Mouse (Mus musculus) midbrain, embryonic 16.5 days (tissue): ENCODE measurements at regions not wholly inside any gene's neighbourhood (a gene's known extent, or its start where the extent isn't known, plus 50 kb on each side); places are given as distances from the start of the nearest gene placed in this dataset.
A peak's percentile ranks its signal among the peaks of the same experiment; 100 is the strongest.

Experiments used
- ATAC-seq: fragments of 200-750 bp; cut with Nextera tagmentation; 2 replicates; pipeline ENCODE4 v1.8.0; 2017; ENCODE audit warnings: moderate TSS enrichment
- H3K27ac ChIP-seq: fragments of 300-500 bp; sonication (generic); 2 replicates; pipeline ENCODE4 v1.5.1; 2014; ENCODE audit warnings: mild to moderate bottlenecking, low read length, mixed read lengths
- H3K27me3 ChIP-seq: fragments of 300-500 bp; sonication (generic); 2 replicates; pipeline ENCODE4 v1.6.1; 2014; ENCODE audit warnings: low read depth, low read length, mixed read lengths; ENCODE audit not compliant: control insufficient read depth, insufficient read depth
- H3K36me3 ChIP-seq: fragments of 300-500 bp; sonication (generic); 2 replicates; pipeline ENCODE4 v1.6.1; 2014; ENCODE audit warnings: mild to moderate bottlenecking, low read length, moderate library complexity, mixed read lengths; ENCODE audit not compliant: control insufficient read depth, insufficient read depth
- H3K4me1 ChIP-seq: fragments of 300-500 bp; sonication (generic); 2 replicates; pipeline ENCODE4 v1.6.1; 2014; ENCODE audit warnings: mild to moderate bottlenecking, low read length, mixed read lengths; ENCODE audit not compliant: control insufficient read depth, insufficient read depth
- H3K4me2 ChIP-seq: fragments of 300-500 bp; sonication (generic); 2 replicates; pipeline ENCODE4 v1.6.1; 2014; ENCODE audit warnings: mild to moderate bottlenecking, low read length, mixed read lengths
- H3K4me3 ChIP-seq: fragments of 300-500 bp; sonication (generic); 2 replicates; pipeline ENCODE4 v1.5.1; 2014; ENCODE audit warnings: low read depth, mild to moderate bottlenecking, low read length, moderate library complexity, mixed read lengths
- H3K9ac ChIP-seq: fragments of 300-500 bp; sonication (generic); 2 replicates; pipeline ENCODE4 v1.6.1; 2014; ENCODE audit warnings: low read depth, low read length, mixed read lengths
- H3K9me3 ChIP-seq: fragments of 300-500 bp; sonication (generic); replicated peaks from 2 replicates; pipeline ENCODE4 v1.6.1; 2014; ENCODE audit warnings: mild to moderate bottlenecking, low read length, mixed read lengths; ENCODE audit not compliant: control insufficient read depth, poor library complexity, severe bottlenecking
- WGBS: fragments of 180-500 bp; shearing (Covaris S2); extraction: QIAGEN DNeasy Blood & Tissue Kit; methylation state at CpG from one replicate; pipeline ENCODE4 v1.1.7; 2014; 5-methylcytosine and 5-hydroxymethylcytosine counted together

DNA sequence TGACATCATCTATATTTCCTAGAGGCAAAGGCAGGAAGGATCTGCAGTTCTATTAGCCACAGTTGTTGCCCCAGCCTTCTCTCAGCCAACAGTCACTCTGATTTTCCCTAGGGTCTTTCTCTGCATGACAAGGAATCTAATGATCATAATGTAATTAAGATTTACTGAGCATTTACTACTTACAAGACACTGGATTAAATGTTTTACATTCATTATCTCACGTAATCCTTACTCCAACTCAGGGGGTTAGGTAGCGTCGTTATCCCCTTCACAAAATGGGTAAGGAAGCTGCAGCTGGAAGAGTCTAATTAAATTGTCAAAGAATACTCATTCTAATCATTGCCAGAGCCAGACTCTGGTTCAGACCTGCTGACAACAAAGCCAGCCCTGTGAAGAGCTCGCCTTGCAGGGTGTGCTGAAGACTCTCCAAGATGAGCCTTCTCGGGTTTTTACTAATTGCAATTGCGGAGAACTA, 103.8 kb upstream of the Adgrl4 start:
- Histone ChIP-seq H3K27ac (no peak overlapping the region), H3K4me1 (no peaks in the 10 kb centered on the region; the same call in 1 of the 2 replicates), H3K9me3 (no peaks in the 10 kb centered on the region), H3K27me3 (no peaks in the 10 kb centered on the region), H3K9ac (no peak overlapping the region), H3K36me3 (no peaks in the 10 kb centered on the region), H3K4me3 (no peak overlapping the region), H3K4me2 (no peak overlapping the region)
- ATAC-seq = peak; percentile 72
- 24% methylated on average over 6 of the region's 6 CpGs for WGBS

DNA sequence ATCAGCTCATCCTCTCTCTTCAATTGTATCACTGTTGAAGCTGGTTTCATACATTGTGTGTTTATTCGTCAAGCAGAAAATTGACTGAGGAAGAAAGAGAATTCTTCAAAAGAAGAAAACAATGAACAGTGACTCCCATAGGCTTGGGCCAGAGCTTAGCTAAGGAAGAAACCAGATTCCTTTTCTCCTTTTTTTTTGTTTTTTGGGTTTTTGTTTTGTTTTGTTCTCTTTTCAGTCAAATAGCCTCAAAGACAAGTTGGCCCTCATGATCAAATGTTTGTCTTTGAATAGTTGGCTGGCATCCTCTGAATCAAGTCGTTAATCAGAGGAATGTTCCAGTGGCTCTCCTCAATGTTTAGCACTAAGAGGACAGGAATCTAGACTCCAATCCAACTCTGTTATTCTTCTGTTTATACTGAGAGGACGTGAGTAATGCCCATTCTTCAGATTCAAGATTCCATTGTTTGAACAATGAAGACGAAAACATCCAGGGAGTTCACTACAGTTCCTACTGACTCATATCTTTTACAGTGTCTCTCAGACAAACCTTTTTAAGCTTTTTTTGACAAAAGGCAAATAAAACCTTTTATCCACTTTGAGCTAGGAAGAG, 86.1 kb upstream of the Adgrl4 start:
- Histone ChIP-seq H3K4me1 (no peaks in the 10 kb centered on the region), H3K36me3 (no peaks in the 10 kb centered on the region), H3K9me3 (no peaks in the 10 kb centered on the region), H3K27ac (no peak overlapping the region), H3K4me3 (no peak overlapping the region), H3K4me2 (no peak overlapping the region), H3K9ac (no peak overlapping the region), H3K27me3 (no peaks in the 10 kb centered on the region)
- no peak for ATAC-seq
- 49% methylated on average over 4 of the region's 4 CpGs for WGBS

DNA sequence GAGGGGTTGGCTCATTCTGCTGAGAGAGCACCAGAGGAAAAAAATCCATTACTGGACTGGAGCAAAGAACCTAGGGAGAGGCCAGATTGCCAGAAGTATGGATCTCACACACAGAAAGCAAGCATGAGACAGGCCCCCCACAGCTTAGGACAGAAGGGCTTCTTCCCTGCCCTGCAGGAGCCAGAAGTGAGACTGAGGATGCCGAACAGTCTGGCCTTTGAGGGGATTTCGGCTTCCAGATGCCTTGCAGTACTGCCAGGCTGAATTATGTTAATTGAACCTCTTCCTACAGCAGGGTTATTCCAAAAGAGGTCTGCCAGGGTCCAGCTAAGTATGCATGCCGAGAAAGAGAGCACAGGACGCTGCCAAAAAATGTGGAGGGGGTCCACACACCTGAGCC, 71.4 kb upstream of the Adgrl4 start:
- no peaks in the 10 kb centered on the region for H3K27me3 ChIP-seq
- 11% methylated on average over 4 of the region's 4 CpGs for WGBS
- H3K4me3 ChIP-seq = no peak overlapping the region
- H3K36me3 ChIP-seq = no peaks in the 10 kb centered on the region
- H3K9me3 ChIP-seq = no peaks in the 10 kb centered on the region
- no peak overlapping the region for H3K4me2 ChIP-seq
- ATAC-seq = peak; percentile 93
- H3K9ac ChIP-seq = no peak overlapping the region
- no peak overlapping the region for H3K27ac ChIP-seq
- peaks cover 3% of the 10 kb centered on the region; the same call in 1 of the 2 replicates for H3K4me1 ChIP-seq

DNA sequence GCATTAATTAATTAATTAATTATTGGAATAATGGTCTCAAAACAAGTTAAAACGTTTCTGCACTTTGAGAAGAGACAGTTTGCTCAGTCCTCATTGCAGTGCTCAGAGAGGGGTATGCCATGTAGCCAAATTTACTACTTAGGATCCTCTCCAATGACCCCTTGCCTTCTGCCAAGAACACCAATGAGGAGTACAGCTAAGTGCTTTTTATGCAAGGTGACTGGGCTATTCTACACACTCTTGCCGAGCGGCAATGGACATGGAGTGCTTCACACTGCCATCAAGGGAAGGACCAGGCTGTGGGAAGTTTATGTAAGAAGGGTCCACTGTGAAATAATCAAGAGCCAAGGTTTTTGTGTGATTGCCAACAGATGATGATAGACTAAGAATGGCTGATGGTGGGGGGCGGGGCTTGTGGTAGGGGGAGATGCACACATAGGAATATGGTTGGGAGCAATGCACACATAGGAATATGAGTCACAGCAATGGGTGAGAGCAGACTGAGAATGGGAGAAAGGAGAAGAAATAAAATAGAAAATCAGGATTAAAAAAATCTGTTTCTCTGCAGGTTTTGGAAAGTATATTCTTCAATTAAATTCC, 70.9 kb upstream of the Adgrl4 start:
- Histone ChIP-seq H3K4me3 (no peak overlapping the region), H3K36me3 (no peaks in the 10 kb centered on the region), H3K27ac (no peak overlapping the region), H3K27me3 (no peaks in the 10 kb centered on the region), H3K9me3 (no peaks in the 10 kb centered on the region), H3K4me1 (peaks cover 3% of the 10 kb centered on the region; the same call in 1 of the 2 replicates), H3K4me2 (no peak overlapping the region), H3K9ac (no peak overlapping the region)
- ATAC-seq = peak; percentile 66
- WGBS = 54% methylated on average over 4 of the region's 4 CpGs

- H3K4me3 ChIP-seq = no peak overlapping the region
- H3K9ac ChIP-seq = no peak overlapping the region
- H3K4me2 ChIP-seq = no peak overlapping the region
- no peaks in the 10 kb centered on the region for H3K4me1 ChIP-seq
- WGBS = 79% methylated on average over 5 of the region's 5 CpGs
- no peak for ATAC-seq
- no peaks in the 10 kb centered on the region for H3K36me3 ChIP-seq
- H3K27ac ChIP-seq = no peak overlapping the region
- H3K9me3 ChIP-seq = no peaks in the 10 kb centered on the region
- H3K27me3 ChIP-seq = no peaks in the 10 kb centered on the region
Measured at GRCm38 (mm10) chr3:151383326-151384019, 54.2 kb upstream of the Adgrl4 start.

GRCm38 (mm10) chr3:151384850-151385249, 52.8 kb upstream of the Adgrl4 start:
- no peak overlapping the region for H3K9ac ChIP-seq
- H3K4me2 ChIP-seq = no peak overlapping the region
- no peaks in the 10 kb centered on the region for H3K9me3 ChIP-seq
- no peak overlapping the region for H3K4me3 ChIP-seq
- 88% methylated on average over 5 of the region's 5 CpGs for WGBS
- no peaks in the 10 kb centered on the region for H3K36me3 ChIP-seq
- no peaks in the 10 kb centered on the region for H3K27me3 ChIP-seq
- no peak for ATAC-seq
- H3K27ac ChIP-seq = no peak overlapping the region
- no peaks in the 10 kb centered on the region for H3K4me1 ChIP-seq

DNA sequence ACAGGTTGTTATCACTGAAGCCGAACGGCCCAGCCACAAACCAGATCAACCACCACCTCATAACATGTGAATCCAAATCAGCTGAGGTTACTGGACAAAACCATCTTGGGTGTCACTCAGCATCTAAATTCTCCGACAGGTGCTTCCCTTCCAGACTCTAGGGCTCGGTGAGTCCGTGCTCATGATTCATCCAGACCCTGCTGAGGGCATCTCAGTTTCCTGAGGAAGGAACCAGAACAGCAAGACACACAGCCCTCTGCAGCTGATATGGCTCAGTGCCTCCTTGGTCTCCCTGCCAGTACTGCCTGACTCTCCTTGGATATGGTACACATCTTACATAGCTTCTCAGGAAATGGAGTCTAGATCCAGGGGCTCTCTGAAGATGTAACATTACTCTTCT, 51.6 kb upstream of the Adgrl4 start:
- no peak overlapping the region for H3K4me3 ChIP-seq
- 89% methylated on average over 5 of the region's 5 CpGs for WGBS
- H3K9me3 ChIP-seq = no peaks in the 10 kb centered on the region
- H3K4me1 ChIP-seq = no peaks in the 10 kb centered on the region
- no peak overlapping the region for H3K9ac ChIP-seq
- H3K27ac ChIP-seq = no peak overlapping the region
- no peaks in the 10 kb centered on the region for H3K27me3 ChIP-seq
- H3K4me2 ChIP-seq = no peak overlapping the region
- ATAC-seq = no peak
- no peaks in the 10 kb centered on the region for H3K36me3 ChIP-seq
